Mouse (Mus musculus): ENCODE measurements at regions not wholly inside any gene's neighbourhood (a gene's known extent, or its start where the extent isn't known, plus 50 kb on each side); places are given as distances from the start of the nearest gene placed in this dataset.

DNA sequence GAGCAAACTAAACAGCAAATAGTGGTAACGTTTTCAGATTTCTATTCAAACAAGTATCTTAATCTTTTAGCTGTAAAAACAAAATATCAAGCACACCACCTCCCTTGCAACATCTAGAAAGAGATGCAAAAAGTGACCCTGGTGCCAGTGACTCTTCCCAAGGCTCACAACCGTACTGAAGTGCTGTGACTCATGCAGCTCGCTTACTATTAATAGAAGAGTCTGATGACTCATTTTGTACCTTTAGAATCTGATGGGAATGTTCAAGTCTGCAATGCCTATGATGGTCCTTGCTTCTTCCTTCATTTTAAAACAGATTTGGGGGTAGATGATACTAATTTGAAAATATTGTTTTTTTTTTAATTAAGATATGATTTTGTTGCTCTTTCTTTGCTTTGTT lies 88.5 kb downstream of the Arrdc3 start:
- no peak for TF ChIP-seq CTCF (IDR thresholded peaks at IDR 0.05)
- TF ChIP-seq EP300 (IDR thresholded peaks at IDR 0.05): 0 out of 2 replicates have a peak, but pooled peaks have one; percentile 15

Data from lung, postnatal 0 days (tissue).